Mouse (Mus musculus) embryonic facial prominence, embryonic 15.5 days (tissue): Measurements from ENCODE around the gene Rasgef1a. TPM values are rescaled to one million over a fixed set of nuclear protein-coding genes. Genes with fewer than 3 reads are reported as not detected.

ENCODE experiments used
- ATAC-seq: fragments of 200-750 bp; cut with Nextera tagmentation; 2 replicates; pipeline ENCODE4 v1.8.0; 2017; ENCODE audit warnings: low read depth, moderate TSS enrichment; ENCODE audit not compliant: insufficient number of reproducible peaks, low FRiP score, low TSS enrichment
- H3K27ac ChIP-seq: fragments of 300-500 bp; sonication (generic); replicated peaks from 2 replicates; pipeline ENCODE4 v1.5.1; 2015; ENCODE audit warnings: mild to moderate bottlenecking, inconsistent platforms
- H3K27me3 ChIP-seq: fragments of 300-500 bp; sonication (generic); 2 replicates; pipeline ENCODE4 v1.6.1; 2015; ENCODE audit warnings: inconsistent platforms
- H3K36me3 ChIP-seq: fragments of 300-500 bp; sonication (generic); 2 replicates; pipeline ENCODE4 v1.6.1; 2015; ENCODE audit warnings: mild to moderate bottlenecking, inconsistent platforms
- H3K4me1 ChIP-seq: fragments of 300-500 bp; sonication (generic); 2 replicates; pipeline ENCODE4 v1.6.1; 2015; ENCODE audit warnings: inconsistent platforms
- H3K4me2 ChIP-seq: fragments of 300-500 bp; sonication (generic); replicated peaks from 2 replicates; pipeline ENCODE4 v1.6.1; 2015; ENCODE audit warnings: mild to moderate bottlenecking, inconsistent platforms
- H3K4me3 ChIP-seq: fragments of 300-500 bp; sonication (generic); replicated peaks from 2 replicates; pipeline ENCODE4 v1.5.1; 2015; ENCODE audit warnings: mild to moderate bottlenecking, inconsistent platforms
- H3K9ac ChIP-seq: fragments of 300-500 bp; sonication (generic); 2 replicates; pipeline ENCODE4 v1.6.1; 2015; ENCODE audit warnings: inconsistent platforms
- H3K9me3 ChIP-seq: fragments of 300-500 bp; sonication (generic); replicated peaks from 2 replicates; pipeline ENCODE4 v1.6.1; 2016; ENCODE audit warnings: inconsistent platforms
- WGBS: fragments of 180-500 bp; shearing (Covaris S2); methylation state at CpG from one replicate; pipeline ENCODE4 v1.1.7; 2015; 5-methylcytosine and 5-hydroxymethylcytosine counted together
- polyA plus RNA-seq: library from polyadenylated mRNA; unstranded; fragments of >200 nt; fragmentation: Nextera tagmentation; extraction: Ambion mirVana; gene quantifications from 2 replicates; pipeline ENCODE4 v1.2.1, GENCODE M21; 2015

Rasgef1a gene
- polyA plus RNA-seq, 1 experiment from 2014 or later: 0.73 TPM

DNA sequence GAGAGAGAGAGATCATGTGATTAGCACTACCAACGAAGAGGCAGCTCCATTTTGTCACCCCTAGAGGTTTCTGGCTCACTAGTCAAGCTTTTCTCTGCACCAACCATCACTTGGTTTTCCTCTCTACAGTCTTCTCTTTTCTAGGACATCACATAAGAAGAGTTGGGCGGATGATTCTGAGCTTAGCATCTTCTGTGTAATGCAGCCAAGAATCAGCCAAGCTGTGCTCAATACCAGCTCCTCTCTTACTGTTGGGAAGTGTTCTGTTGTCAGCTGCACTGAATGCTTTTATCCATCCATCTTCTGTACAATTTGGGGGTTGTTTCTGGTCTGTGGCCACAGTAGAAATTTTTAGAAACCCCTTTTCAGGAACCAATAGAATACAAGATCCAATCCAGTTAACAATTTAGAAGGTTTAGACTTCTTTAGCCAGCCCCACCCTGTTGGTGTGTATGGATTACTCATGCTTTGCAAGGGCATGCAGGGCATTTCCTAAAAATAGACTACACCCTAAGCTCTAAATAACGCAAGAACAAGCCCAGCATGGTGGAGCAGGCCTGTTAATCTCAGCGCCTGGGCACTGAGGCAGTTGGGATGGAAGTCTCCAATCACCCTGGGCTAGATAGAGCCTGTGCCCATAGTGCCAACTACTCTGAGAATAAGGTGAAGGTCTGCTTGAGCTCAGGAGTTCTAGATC lies 3.2 kb upstream of the Rasgef1a start:
- Histone ChIP-seq H3K9me3 (no peaks in the 10 kb centered on the region), H3K4me1 (peaks cover 9% of the 10 kb centered on the region), H3K4me3 (no peak overlapping the region), H3K36me3 (no peaks in the 10 kb centered on the region), H3K4me2 (no peak overlapping the region), H3K27me3 (peaks cover 32% of the 10 kb centered on the region), H3K27ac (no peak overlapping the region), H3K9ac (no peak overlapping the region)
- WGBS: 65% methylated on average over 4 of the region's 4 CpGs
- no peak for ATAC-seq

DNA sequence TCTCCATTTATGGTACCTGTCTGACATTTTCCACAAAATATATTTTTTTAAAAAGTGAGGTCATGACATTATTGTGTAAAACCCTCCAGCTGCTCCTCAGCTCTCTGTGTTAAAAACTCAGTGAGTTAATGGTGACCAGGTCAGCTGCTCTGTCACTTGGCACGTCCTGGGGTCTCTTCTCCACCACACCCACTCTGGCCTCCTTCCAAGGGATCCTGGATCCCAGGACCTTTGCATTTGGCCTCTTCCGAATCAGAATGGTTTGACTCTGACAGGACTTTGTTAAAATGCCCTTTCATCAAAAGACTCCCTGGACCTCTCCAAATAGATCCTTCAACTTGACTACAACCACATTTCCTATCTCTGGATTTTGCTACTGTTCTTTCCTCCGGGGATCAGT lies 982 bp upstream of the Rasgef1a start:
- H3K36me3 ChIP-seq: no peaks in the 10 kb centered on the region
- no peak overlapping the region for H3K4me3 ChIP-seq
- peaks cover 41% of the 10 kb centered on the region for H3K27me3 ChIP-seq
- WGBS: 67% methylated on average over 3 of the region's 3 CpGs
- no peak overlapping the region for H3K4me2 ChIP-seq
- peaks cover 9% of the 10 kb centered on the region for H3K4me1 ChIP-seq
- no peak for ATAC-seq
- no peak overlapping the region for H3K9ac ChIP-seq
- no peaks in the 10 kb centered on the region for H3K9me3 ChIP-seq
- H3K27ac ChIP-seq: no peak overlapping the region

DNA sequence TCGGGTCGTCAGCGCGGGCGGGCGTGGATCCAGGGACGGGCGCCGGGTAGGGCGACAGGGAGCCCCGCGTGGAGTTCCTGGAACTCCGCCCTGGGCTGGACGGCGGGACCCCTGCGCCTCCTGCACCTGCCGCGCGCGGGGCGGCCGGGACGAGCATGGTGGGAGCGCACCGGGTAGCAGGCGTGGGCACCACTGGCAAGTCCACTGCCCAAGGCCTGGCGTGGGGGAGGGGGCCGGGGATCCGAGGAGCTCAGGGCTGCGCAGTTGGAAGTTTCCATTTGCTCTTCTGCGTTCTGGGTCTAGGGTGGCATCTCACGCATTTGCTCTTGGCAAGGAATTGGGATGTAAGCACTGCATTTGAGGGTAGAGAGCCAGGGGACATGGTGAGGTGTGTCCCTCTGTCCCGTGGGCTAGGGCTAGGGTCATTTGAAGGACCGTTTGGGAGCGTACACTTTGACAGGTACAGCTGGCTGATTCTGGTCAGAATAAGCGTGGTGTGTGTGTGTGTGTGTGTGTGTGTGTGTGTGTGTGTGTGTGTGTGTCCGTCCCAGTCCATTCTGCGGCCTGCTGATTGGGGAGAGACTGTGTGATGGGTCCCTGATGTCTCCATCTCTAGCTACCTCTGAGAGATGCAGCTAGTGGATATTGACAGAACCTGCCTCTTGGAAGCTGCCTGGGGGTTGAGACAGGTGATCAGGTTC lies 528 bp downstream of the Rasgef1a start:
- no peaks in the 10 kb centered on the region for H3K36me3 ChIP-seq
- 0 out of 2 replicates have a peak overlapping the region, but pooled peaks have one; percentile 12 for H3K9ac ChIP-seq
- H3K9me3 ChIP-seq: no peaks in the 10 kb centered on the region
- peak overlapping the region; percentile 90 for H3K4me2 ChIP-seq
- ATAC-seq: peak; percentile 24; the same call in 1 of the 2 replicates
- peaks cover 9% of the 10 kb centered on the region for H3K4me1 ChIP-seq
- peak overlapping the region; percentile 42 for H3K4me3 ChIP-seq
- H3K27me3 ChIP-seq: peaks cover 41% of the 10 kb centered on the region
- 13% methylated on average over 33 of the region's 38 CpGs for WGBS
- no peak overlapping the region for H3K27ac ChIP-seq

DNA sequence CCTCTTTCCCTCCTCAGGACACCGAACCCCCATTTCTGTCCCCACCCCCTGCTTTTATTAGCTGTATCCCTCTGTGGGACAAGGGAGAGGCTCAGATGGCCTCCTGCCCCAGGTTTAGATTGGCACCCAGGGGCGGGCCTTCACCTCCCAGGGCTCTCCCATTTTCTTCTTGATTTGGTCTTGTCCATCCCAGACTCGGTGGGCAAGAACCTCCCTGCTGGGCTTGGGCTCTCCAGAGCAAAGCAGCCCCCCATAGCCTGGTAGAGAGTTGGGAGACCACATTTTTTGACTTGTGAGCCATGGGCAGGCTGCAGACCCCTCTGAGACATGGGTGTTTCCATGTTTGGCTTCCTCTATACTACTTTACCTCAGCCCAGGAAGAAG lies 1.1 kb downstream of the Rasgef1a start:
- H3K27me3 ChIP-seq: peaks cover 41% of the 10 kb centered on the region
- ATAC-seq: no peak
- no peaks in the 10 kb centered on the region for H3K36me3 ChIP-seq
- H3K4me1 ChIP-seq: peaks cover 9% of the 10 kb centered on the region
- H3K4me2 ChIP-seq: no peak overlapping the region
- no peak overlapping the region for H3K27ac ChIP-seq
- no peak overlapping the region for H3K9ac ChIP-seq
- H3K9me3 ChIP-seq: no peaks in the 10 kb centered on the region
- 64% methylated on average over 3 of the region's 3 CpGs for WGBS
- H3K4me3 ChIP-seq: no peak overlapping the region

DNA sequence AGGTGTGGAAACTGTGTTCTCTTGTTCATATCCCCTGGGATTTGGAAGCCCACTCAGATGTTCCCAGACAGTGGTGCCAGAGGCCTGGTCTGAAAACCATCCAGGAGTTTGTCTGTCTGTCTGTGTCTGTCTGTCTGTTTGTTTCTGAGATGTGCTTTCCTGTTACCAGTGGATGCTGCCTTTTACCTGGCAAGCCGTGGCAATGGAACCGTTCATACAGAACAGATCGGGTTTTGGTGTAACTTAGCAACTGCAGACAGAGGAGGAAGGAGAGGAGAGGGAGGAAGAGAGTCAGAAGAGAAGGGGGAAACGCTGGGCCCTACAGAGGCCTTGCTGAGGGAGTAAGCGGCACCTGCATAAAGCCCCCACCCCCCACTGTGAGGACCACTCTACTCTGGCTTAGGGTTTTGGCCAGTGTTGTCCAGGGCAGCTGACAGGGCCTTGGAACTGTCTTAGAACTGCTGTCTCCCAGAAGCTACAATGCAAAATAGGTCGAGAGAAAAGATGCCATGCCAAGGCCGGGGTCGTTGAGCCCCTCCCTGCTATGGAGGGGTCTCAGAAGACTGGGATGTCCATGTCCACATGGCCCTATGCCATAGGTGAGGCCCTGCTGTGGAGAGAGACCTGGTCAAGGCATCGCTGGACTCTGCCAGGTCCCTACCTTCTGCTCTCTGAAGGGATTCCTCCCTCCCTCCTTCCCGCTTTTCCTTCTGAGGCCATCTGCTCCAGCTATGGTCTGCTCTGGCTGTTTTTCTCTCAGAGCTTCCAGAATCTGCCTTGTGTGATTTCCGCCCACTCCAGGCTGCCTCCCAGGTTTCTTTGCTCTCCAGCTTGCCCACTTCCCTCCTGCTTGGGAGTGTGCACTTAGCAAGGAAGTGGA lies 2.0 kb downstream of the Rasgef1a start:
- H3K9ac ChIP-seq: no peak overlapping the region
- 65% methylated on average over 11 of the region's 11 CpGs for WGBS
- H3K4me3 ChIP-seq: no peak overlapping the region
- H3K4me2 ChIP-seq: no peak overlapping the region
- ATAC-seq: no peak
- H3K4me1 ChIP-seq: peaks cover 9% of the 10 kb centered on the region
- no peak overlapping the region for H3K27ac ChIP-seq
- no peaks in the 10 kb centered on the region for H3K36me3 ChIP-seq
- H3K27me3 ChIP-seq: peaks cover 41% of the 10 kb centered on the region
- H3K9me3 ChIP-seq: no peaks in the 10 kb centered on the region

DNA sequence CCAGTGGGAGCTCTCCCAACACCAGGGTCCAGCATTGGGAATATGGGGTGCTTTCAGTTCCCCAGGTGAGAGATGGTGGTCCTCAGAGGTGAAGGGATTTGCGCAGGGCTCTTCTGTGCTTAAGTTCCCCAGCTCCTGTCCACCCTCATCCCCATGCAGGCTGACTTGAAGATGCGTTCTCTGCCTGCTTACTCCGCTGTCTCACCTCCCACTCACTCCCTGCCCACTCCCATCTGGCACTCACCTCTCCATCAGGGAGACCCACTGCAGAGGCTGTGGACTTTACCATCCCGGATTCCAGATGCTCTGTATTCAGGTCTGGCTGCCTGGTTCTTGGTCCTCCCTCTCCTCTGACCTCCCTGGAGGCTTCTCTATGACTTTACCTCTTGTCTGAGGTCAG lies 3.6 kb downstream of the Rasgef1a start:
- H3K9me3 ChIP-seq: no peaks in the 10 kb centered on the region
- ATAC-seq: no peak
- no peaks in the 10 kb centered on the region for H3K36me3 ChIP-seq
- H3K27ac ChIP-seq: no peak overlapping the region
- no peak overlapping the region for H3K4me3 ChIP-seq
- peaks cover 41% of the 10 kb centered on the region for H3K27me3 ChIP-seq
- 71% methylated on average over 4 of the region's 4 CpGs for WGBS
- peaks cover 9% of the 10 kb centered on the region for H3K4me1 ChIP-seq
- no peak overlapping the region for H3K4me2 ChIP-seq
- H3K9ac ChIP-seq: no peak overlapping the region

DNA sequence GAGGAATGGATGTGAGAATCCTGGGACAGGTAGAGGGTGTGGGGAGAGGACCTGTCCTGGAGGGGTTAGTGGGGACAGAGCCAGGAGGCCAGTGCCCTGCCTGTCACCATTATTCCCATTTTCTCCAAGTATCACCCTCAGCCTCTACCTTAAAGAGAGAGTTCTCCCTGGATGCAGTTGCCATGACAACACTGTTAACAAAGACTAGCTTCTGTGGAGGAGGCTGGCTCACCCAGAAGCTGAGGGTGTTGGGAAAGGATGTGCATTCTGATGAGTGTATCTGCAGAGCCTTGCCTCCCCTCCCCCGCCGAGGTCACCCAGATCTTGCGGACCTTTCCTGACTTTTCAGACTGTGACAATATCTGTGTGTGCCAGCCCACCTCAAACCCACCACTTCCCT lies 4.7 kb downstream of the Rasgef1a start:
- H3K27me3 ChIP-seq: peaks cover 32% of the 10 kb centered on the region

DNA sequence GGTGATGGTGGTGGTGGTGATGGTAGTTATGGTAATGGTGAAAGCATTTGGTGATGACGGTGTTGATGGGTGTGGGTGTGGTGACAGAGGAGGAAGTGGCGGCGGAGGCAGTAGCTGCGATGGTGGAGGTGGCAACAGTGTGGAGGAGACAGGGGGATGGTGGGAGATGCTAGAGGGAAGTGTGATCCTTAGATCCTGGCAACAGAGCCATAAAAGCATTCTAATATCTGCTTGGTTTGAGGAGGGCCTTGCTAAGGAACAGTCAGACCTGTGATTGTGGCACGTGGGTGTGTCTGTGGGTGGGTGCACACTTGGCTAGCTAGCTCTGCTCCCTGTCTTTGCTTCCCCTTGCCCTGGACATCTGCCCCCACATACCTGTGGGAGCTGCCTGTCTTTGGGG lies 7.4 kb downstream of the Rasgef1a start:
- Histone ChIP-seq H3K4me2 (no peak overlapping the region), H3K4me1 (no peaks in the 10 kb centered on the region)
- WGBS: 78% methylated on average over 5 of the region's 5 CpGs

More for the DNA sequence above, 4.7 kb downstream of the Rasgef1a start:
- Histone ChIP-seq H3K36me3 (no peaks in the 10 kb centered on the region), H3K9me3 (no peaks in the 10 kb centered on the region), H3K4me2 (no peak overlapping the region), H3K9ac (no peak overlapping the region), H3K4me3 (no peak overlapping the region), H3K27ac (no peak overlapping the region), H3K4me1 (peaks cover 8% of the 10 kb centered on the region)
- WGBS: 65% methylated on average over 3 of the region's 3 CpGs
- no peak for ATAC-seq

DNA sequence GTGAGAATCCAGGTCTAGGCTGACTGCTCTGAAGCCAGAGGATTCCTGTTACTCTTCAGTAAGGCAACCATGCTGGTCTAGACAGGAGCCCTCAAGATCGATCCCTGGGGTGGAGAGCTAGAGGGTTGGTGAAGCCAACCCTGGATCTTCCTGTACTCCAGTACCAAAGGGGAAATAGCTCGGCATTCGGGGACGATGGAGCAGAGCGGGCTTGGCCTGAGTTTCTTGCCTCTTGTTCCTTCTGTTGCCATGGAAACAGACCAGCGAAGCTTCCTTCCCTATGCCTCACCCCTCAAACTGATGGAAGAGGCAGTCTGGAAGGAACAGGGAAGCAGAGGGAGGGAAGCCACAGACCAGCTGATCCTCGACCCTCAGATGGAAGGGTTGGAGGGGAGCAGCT lies 8.3 kb downstream of the Rasgef1a start:
- Histone ChIP-seq H3K27me3 (peaks cover 3% of the 10 kb centered on the region; the same call in 1 of the 2 replicates), H3K4me2 (no peak overlapping the region), H3K4me1 (no peaks in the 10 kb centered on the region), H3K36me3 (no peaks in the 10 kb centered on the region), H3K9me3 (no peaks in the 10 kb centered on the region), H3K27ac (no peak overlapping the region), H3K9ac (no peak overlapping the region), H3K4me3 (no peak overlapping the region)
- ATAC-seq: no peak
- 36% methylated on average over 7 of the region's 7 CpGs for WGBS

More for the DNA sequence above, 7.4 kb downstream of the Rasgef1a start:
- Histone ChIP-seq H3K27ac (no peak overlapping the region), H3K27me3 (peaks cover 5% of the 10 kb centered on the region), H3K9me3 (no peaks in the 10 kb centered on the region), H3K9ac (no peak overlapping the region), H3K4me3 (no peak overlapping the region), H3K36me3 (no peaks in the 10 kb centered on the region)
- no peak for ATAC-seq

DNA sequence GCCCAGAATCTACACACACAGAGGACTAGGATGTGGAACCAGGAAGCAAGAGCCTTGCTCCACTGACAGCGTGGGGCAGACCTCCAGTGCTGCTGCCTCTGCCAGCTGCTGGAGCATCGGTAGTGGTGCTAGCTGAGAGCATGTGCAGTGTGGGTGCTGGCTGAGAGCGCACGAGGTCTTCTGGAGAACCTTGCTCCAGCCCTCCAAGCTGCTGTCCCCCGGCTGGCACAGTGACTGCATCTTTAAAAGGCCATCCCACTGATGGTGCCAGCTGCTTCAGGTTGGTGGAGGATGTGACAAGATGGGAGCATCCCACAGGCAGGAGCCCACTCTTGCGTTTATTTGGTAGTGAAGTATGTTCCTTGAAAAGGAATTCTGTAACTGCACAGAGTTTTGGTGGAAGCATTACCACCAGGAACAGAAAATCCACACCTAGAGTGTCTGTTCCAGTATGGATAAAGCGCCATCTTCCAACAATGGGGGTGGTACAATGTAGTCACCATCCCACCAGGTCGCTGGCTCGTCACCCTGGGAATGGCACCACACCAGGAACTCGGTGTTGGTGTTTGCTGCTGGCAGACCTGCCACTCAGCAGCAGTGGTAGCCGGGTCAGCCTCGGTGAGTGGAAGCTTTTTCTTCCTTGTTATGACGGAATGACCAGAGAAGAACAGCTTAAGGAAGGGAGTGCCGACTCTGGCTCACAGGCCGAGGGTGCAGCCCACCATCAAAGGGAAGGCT lies 11.8 kb downstream of the Rasgef1a start:
- Histone ChIP-seq H3K27ac (no peak overlapping the region), H3K27me3 (peaks cover 3% of the 10 kb centered on the region; the same call in 1 of the 2 replicates), H3K4me1 (no peaks in the 10 kb centered on the region), H3K36me3 (no peaks in the 10 kb centered on the region), H3K4me3 (no peak overlapping the region), H3K4me2 (no peak overlapping the region), H3K9me3 (no peaks in the 10 kb centered on the region), H3K9ac (no peak overlapping the region)
- ATAC-seq: no peak
- 71% methylated on average over 15 of the region's 15 CpGs for WGBS
